Mouse (Mus musculus) induced T-regulatory cell, adult 2 months (primary cell): ENCODE measurements around the gene Acap2.

ENCODE experiments used
- DNase-seq: peaks from one replicate; pipeline ENCODE4 v3.0.0-alpha.2; 2012; ENCODE audit warnings: low read depth

Acap2 gene

GRCm38 (mm10) chr16:31081125-31081664 is 119.8 kb downstream of the Acap2 start, which contains the start of gene Xxylt1:
Xxylt1 (minus strand) TSS chr16:31081432.
- peak; percentile 94 for DNase-seq

DNA sequence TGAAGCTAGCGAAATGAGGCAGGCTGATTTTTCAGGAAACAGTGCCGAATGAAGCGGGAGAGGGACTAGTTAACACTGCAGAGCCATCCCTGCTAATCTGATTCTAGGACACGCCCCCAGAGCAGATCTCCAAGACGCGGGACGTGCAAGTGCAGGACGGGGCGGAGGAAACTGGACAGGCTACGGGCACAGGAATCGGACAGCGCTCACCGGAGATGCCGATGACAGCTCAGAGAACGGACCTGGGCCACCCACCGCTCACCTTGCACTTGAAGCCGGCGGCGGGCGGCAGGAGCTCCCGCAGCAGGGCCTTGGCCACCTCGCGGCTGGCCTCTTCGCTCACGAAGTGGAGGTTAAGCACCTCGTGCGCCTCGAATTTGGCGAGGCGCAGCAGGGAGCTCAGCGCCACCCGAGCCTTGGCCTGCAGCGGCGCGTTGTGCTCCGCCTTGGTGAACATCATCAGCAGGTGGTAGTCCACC is 120.4 kb downstream of the Acap2 start:
- DNase-seq, result peak; percentile 71

DNA sequence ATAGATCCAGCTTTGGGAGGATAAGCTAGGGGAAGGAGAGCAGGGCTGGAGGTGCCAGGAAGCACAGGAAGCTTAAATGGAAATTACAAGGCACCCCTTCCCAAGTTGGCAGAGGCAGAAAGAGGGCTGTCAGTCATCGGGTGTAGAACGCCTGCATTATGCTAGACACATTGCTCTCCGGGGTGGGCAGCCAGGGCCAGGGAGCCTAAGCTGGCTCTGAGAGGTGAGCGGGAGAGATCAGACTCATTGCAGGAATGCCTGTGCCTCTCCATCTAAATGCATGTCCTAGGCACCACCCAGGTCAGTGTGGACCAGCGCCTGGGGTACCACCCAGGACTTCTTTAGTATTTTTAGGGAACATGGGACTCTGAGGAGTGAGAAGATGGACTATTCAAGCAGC is 123.6 kb downstream of the Acap2 start:
- DNase-seq, result no peak

DNA sequence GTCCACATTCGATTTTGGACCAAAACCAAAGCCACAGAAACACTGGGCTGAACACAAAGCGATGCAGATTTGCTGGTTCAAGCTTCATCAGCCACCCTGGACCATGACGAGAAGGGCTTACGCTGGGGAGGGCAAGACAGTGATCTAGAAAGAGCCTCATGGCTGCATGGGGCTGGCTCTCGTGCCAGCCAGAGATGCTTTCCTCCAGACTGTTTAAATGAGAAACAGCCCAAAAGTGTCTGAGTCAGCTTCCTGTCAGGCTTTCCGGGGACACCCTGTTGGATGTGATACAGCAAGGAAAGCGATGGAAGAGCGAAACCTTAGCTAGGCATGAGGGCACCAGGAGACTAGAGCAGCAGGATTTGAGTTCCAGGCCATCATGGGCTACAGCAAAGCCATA is 124.6 kb downstream of the Acap2 start:
- no peak for DNase-seq

DNA sequence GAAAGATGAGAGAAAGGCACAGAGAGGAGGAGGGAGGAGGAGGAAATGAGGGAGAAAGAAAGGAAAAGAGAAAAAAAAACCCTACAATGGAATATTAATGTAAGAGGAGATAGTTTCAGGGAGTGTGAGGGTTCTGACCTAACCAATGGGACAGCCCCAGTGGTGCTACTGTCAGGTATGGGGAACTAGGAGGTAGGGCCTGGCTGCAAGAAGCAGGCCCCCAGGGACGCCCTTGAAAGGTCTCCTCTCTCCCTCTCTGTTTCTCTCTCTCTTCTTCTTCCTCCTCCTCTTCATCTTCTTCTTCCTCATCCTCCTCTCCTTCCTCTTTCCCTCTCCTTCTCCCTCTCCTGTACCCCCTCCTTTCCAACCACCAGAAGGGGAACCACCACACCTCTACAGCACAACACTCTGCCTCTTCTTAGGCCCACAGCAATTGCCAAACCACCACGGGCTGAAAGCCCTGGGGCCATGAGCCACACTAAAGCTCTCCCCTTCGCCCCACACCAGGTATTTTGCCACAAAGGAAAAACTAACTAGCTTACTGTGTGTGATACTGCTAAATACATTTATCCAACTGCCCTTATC is 126.6 kb downstream of the Acap2 start:
- no peak for DNase-seq

DNA sequence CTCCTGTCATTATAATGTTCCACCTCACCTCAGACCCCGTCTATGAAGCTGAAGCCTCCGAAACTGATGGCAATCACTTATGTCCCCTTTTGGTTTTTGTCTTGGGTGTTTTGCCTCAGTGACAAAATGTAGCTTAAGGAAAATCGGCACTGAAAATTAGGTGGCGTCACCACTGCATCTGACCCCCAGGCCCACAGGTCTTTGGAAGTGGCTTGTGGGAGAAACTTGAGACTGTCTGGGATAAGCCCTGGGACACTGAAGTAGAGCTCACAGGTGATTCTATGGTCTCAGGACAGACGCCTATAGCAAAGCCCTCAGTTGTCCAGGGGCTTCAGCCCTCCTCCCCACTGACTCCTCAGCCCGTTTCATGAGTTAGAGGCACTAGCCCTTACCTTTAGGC is 129.3 kb downstream of the Acap2 start:
- DNase-seq, result no peak

DNA sequence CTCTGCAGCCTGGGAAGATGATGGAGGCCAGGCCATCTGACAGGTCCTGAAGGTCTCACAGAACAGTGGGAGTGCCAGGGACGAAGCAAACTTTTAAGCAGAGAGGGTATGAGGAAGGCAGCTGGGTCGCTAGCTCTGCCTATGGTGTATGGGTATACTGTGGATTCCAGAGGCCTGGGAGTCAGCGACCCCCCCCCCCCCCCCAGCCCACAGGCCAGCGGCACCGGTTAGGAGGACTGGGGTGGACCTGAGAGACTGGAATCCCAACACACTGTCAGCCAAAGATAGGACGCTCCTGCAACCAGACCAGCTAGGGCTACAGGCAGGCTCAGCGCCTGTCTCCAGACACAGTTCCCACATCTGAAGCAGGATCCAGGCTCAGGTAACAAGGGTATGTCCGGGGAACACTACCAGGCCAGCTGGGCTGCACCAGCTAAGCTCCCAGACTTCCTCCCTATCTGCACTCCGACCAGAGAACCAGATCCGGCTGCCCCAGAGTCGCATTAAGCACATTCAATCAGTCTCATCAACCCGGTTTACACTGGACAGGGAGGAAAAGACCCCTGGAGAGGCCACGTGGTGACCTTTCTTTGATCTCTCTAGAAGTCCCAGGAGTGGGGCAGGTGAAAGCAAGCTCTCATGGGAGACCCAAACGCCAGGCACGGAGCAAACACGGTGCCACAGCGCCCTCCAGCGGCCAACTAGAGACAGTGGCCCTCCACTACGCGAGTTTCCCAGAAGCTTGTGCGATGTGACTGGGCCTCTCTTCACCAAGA is 130.5 kb downstream of the Acap2 start:
- DNase-seq, result peak; percentile 91

GRCm38 (mm10) chr16:31069211-31070166 is 131.6 kb downstream of the Acap2 start:
- DNase-seq, result peak; percentile 37

DNA sequence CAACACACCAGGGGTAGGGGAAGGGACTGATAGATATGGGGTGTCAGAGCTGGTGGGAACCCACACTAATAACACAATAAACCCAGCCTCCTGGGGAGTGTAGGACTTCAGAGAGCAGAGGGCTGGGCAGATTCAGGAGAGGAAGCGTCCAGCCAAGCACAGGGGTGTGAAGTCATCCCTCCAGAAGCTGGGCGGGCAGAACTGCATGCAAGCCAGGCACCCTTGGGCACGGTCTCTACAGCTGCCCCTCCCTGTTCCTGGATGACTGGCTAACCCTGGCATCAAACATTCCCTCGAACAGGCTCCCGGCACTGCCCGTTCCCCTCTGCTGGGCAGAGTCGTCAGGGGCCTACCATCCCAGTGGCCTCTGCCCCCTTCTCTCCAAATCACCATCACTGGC is 132.8 kb downstream of the Acap2 start:
- no peak for DNase-seq

DNA sequence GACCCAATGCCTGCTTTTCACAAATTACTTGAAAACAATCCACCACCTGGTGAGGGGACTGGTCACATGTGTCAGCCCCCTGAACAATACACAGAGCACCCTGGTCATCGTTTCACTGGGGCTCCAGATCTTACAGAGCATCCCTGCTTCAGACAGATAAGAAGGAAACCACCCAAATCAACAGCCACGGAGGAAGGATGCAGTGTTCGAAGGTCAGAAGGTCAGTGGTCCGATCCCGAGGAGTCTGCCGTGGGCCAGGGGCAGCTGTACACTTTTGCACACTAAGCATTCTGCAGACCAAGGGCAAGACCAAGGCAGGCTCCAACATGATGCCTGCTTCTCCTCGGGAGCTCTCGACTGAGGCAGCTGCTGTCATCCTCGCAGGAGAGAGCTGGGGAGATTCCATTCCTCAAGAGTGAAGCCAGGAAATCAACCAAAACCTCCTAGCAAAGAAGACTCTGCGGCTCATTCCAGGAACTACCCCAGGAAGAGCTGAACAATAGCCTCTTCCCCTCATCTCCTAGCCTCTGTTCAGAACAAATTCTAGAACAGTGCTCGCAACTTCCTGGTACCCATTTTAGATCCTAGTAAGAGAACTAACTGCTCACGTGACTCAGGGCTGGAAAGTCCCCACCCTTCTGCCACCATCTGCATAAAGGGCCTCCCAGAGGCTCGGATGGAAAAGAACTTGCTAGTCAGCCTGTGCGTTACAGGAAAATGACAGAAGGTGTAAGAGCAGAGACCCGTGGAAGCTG is 134.5 kb downstream of the Acap2 start:
- DNase-seq, result peak; percentile 94

DNA sequence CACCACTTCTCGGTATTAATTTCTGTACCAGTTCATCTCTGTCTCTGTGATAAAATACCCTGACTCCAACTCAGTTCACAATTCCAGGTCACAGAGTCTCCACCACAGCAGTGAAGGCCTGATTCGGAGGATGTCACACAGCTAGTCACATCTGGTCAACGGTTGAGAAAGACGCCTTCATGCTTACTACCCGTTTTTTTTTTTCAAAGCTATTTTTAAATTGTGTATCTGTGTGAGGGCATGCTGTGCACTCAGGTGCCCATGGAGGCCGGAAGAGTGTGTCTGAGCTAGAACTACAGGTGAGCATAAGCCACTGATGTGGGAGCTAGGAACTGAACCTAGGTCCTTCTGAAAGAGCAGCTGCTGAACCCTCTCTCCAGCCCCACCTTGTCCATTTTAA is 136.3 kb downstream of the Acap2 start:
- no peak for DNase-seq

GRCm38 (mm10) chr16:31062918-31063317 is 138.1 kb downstream of the Acap2 start:
- no peak for DNase-seq

DNA sequence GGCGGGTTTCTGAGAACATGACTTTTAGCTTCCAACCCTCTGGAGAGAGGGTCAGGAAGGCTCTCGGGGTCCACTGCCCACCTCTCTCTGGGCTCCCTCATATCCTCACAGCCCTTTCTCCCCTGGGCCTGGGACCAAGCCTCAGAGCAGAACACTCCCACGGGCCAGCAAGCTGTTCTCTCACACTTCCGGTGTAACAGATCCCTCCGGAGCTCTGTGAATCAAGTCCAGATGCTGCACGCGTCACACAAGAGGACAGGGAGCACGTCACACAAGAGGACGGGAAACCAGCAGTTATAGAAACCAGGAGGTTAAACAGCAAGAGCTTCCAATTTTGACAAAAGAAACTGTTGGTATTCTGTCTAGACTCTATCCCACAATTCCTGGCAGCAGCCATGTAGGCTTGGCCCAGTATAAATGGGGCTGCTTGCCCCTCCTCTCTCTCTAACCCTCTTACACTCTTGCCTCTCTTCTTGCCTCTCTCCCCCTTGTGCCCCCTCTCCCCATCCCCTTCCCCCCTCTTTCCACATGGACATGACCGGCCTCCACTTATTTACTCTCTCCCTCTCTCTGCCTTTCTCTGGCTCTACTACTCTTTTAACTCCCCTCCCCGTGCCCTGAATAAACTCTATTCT is 139.7 kb downstream of the Acap2 start:
- DNase-seq, result no peak

- no peak for DNase-seq
Observed at GRCm38 (mm10) chr16:31060714-31061113, 140.3 kb downstream of the Acap2 start.

GRCm38 (mm10) chr16:31060226-31060625 is 140.8 kb downstream of the Acap2 start:
- no peak for DNase-seq

DNA sequence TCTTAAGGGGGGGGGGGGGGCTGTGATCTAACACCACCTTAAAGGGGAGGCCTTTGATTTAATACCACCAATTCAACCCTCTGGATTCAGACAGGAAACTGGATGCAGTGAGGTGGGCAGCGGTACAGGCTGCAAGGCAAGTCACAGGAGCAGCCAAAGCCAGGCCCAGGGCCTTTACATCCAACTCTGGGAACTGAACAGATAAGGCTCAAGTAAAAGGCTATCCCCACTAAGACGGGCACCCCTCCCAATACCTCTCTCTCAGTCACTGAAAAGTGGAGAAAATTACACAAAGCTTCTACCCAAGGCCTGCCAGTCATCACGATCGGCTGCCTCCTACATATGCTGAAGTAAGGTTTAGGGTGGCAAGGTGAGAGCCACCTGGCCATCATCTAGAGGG is 141.3 kb downstream of the Acap2 start:
- no peak for DNase-seq

- DNase-seq, result no peak
Observed at GRCm38 (mm10) chr16:31052812-31053211, 148.2 kb downstream of the Acap2 start.

DNA sequence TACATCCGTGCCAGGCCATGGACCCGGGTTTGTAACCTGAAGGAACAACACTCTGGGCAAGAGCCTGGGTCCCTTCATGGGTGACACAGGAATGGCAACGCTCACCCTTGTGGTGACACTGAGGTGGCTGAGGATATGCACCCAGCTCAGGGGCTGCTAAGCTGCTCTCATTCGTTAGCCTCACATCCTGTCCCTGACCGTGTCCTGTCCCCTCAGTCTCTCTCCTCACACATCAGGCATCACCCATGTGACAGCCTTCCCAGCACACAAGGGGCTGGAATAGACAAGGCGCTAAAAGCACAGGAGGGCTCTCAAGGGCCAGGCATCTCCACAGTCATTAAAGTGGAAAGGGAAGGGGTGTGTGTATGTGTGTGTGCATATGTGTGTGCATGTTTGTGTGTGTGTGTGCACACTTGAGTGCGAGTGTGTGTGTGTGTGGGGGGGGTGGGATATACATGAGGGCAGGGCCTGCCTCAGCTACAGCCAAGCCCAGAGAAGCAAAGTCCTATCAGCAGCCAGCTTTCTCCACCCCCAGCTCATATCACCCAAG is 148.8 kb downstream of the Acap2 start:
- no peak for DNase-seq

- no peak for DNase-seq
Observed at GRCm38 (mm10) chr16:31050701-31051100, 150.3 kb downstream of the Acap2 start.

DNA sequence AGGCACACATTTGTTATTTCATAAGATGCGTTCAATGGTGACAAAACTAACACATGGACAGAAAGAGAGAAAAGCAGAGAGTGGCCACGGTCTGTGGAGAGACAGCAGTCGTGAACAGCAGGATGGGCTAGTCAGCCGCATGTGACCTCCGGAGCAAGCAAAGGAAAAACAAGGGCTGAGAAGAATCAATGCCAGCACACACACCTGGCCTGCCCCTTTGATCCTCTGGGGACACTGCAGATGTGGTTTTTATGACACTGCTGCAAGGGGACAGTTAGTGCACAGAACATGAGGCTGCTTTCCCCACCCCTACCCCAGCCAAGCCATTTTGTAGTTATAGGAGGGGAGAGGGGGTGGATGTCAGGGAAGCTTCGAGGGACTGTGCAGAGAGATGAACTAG is 152.9 kb downstream of the Acap2 start:
- DNase-seq, result no peak
